Mouse (Mus musculus): Measurements from ENCODE around the gene Rbl2.

The Rbl2 gene

DNA sequence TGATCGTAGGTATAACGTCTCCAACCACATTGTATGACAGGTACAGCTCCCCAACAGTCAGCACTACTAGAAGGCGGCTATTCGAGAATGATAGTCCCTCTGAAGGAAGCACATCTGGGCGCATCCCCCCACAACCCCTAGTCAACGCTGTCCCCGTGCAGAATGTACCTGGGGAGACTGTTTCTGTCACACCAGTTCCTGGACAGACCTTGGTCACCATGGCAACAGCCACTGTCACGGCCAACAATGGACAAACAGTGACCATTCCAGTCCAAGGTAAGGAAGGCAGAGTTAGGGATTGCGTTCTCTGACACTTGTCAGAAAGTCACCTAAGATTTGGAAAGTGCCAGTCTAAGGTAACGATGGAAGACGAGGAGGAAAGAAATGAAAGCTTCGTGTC, 36.4 kb downstream of the Rbl2 start:
- DNase-seq (ENCODE audit: low spot score) = no peak

- no peak for DNase-seq (ENCODE audit: low spot score)
Observed at GRCm38 (mm10) chr8:91111868-91112477, 42.1 kb downstream of the Rbl2 start.

DNA sequence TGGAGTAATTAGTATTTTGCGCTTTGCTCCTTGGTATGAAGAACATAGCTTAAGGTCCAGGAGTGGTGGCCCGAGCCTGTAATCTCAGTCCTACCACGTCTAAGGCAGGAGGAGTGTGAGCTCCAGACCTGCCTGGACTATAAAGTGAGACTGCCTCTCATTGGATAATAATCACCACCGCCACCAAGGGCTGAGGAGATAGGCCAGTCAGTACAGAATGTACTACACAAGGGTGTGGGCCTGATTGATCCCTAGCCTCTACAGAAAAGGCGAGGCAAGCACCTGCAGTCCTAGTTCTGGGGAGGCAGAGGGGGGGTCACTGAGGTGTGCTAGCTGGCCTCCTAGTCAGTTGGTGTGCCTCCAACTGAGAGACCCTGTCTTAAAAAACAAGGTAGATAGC, 44.6 kb downstream of the Rbl2 start:
- no peak for DNase-seq (ENCODE audit: low spot score)

GRCm38 (mm10) chr8:91114910-91115309, 45.1 kb downstream of the Rbl2 start:
- DNase-seq (ENCODE audit: low spot score) = no peak

- no peak for DNase-seq (ENCODE audit: low spot score)
Observed at GRCm38 (mm10) chr8:91117537-91117936, 47.7 kb downstream of the Rbl2 start.

DNA sequence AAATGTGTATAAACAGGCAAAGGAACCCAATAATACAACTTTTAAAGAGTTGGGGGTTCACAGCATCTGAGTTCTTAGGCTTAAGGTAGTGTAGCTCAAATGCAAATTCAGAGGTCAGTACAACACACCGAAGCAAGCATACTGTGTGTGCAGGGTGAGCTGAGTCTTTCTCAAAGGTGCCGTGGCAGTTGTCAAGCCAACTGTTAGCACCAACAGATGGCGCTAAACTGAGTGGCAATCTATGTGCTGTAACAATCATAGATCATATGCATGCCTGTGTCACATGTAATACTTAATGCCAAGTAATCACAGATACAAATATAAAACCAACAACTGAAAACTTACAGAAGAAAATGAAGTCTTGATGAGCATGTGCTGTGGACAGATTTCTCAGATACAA, 48.3 kb downstream of the Rbl2 start:
- DNase-seq (ENCODE audit: low spot score) = no peak

GRCm38 (mm10) chr8:91124315-91124714, 54.5 kb downstream of the Rbl2 start:
- no peak for DNase-seq (ENCODE audit: low spot score)

DNA sequence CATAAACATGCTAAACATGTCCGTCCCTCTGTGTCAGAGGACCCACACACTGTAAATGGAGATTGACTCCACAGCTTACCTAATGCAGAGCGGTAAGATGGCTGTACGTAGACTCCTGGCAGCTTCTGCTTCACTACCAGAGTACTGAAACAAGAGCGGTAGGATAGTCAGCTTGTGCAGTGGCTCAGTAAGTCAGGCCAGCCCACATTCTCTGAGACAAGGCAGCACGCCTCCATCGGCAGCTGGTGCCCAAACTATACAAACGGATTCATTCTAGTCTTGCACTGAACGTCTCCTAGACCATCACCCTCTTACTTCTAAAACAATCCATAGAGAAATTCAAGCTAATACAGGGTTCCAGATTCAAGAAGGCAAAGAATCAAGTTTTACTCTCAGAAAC, 56.9 kb downstream of the Rbl2 start:
- DNase-seq (ENCODE audit: low spot score) = no peak

- DNase-seq (ENCODE audit: low spot score) = no peak
Observed at GRCm38 (mm10) chr8:91132731-91133130, 62.9 kb downstream of the Rbl2 start.

DNA sequence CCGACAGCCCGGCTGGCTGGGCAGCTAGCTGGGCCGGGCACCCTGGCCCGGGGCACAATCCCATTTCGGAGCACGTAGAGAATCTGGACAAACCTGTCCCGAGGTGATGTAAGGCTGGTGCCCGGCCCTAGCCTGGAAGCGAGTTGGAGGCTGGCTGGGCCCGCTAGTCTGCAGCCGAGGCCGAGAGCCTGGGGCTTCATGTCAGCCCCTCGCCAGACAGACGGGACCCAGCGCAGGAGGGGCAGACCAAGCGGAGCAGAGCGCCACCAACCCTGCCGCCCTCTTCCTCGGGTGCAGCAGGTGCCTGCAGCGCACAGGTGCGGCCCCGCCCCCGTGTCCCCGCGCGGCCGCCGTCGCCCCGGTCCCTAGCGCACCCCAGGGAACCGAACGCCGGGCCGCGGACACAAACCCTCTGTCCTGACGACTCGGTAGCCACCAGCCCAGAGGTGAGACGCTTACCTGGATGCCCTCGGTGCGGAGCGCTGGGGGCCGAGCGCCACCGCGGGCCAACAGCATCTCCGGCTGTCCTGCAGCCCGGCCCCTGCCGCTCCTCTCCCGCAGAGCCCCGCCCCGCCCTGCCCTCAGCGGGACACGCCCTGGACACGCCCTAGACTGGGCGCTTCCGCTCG, 63.7 kb downstream of the Rbl2 start:
- peak; percentile 56 for DNase-seq (ENCODE audit: low spot score)

DNA sequence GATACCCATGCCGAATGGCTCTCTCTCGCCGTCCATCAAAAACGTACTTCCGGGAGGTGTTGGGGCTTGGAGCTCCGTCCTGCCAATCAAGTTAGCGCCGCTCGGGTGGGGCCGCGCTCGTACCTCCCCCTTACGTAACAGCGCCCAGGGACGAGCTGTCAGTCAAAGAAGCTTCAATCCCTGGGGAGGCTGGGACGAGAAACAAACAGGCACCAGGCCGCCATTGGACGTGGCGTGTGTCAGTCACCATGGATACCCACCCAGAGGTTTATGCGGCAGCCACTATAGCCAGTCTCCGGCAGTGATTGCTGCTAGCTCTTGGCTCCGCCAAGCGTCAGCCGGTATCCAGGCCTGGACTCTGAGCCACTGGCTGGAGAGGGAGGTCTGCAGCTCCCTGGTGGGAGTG, 64.2 kb downstream of the Rbl2 start:
- DNase-seq (ENCODE audit: low spot score) = peak; percentile 100

DNA sequence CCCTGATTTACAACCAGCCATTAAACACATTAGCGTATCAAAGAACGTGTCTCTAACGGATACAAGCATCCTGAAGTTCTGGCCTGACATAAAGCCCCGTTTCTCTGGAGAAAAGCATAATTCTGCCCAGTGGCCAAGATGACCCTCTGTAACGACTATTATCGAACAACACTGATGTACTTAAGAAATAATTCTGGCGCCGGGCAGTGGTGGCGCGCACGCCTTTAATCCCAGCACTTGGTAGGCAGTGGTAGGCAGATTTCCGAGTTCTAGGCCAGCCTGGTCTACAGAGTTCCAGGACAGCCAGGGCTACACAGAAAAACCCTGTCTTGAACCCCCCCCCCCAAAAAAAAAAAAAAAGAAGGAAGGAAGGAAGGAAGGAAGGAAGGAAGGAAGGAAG, 64.8 kb downstream of the Rbl2 start:
- no peak for DNase-seq (ENCODE audit: low spot score)

DNA sequence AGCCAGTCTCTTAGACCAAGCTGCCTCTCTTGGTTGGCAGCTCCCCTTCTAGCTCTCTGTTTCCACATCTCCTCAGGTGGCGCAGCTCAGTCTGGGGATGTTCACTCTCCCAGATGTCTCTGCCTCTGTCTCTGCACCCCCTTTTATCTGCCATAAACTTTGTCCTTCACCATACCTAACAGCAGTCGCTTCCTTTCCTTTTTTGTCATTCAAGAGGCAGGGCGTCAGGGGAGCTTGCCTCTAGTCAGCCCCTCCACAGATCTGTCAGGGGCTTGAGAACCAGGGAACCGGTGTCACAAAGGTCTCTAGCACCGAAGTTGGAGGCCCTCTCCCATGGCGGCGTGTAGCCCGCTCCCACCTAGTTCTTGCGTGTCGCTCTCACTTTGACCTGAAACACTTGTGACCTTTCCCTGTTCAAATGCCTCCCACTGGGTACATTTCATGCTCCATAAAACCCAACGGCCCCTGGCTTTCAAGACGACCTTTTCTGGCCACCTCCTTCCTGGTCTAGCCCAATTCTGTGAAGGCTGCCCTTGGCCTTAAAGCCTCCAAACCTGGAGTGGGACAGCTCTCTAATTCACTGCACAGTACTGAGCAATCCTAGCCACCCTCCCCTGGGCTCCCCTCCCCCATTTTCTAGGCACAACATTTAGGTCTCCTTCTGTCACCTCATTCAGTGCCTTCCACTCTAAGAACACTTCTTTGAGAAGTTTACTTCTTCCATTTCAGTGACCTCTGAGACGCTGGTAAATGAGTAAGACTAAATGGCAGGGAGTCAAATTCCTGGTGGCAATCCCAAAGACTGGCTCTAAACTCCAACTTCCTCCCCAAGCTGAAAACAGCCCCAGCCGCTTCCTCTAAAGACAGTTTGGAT, 65.7 kb downstream of the Rbl2 start:
- no peak for DNase-seq (ENCODE audit: low spot score)

- no peak for DNase-seq (ENCODE audit: low spot score)
Observed at GRCm38 (mm10) chr8:91140828-91141227, 71.0 kb downstream of the Rbl2 start.

- DNase-seq (ENCODE audit: low spot score) = peak; percentile 75
Observed at GRCm38 (mm10) chr8:91147715-91148114, 77.9 kb downstream of the Rbl2 start.

DNA sequence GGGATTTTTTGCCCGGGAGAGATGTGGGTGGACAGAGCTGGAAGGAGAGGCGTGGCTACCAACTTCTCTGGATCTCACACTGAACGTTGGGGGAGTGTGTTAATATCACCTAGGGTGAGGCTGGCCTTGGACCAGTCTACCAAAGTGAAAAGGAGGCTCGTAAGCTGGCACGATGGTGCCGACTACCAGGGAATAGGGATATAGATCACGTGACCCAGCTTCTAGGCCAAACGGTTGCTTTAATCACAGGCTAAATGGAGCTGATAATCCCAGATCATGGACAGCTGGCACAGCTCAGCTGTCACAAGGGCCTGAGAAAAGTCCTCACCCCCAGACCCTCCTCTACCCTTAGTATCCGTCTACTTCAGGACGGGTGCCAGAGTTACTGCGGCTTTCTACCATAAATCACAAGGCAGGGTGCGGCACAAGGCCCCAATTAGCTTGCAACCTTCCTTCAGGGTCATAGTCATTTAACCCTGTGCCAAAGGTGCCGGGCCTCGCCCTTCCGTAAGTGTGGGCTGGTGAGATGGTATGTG, 78.9 kb downstream of the Rbl2 start:
- peak; percentile 67 for DNase-seq (ENCODE audit: low spot score)

DNA sequence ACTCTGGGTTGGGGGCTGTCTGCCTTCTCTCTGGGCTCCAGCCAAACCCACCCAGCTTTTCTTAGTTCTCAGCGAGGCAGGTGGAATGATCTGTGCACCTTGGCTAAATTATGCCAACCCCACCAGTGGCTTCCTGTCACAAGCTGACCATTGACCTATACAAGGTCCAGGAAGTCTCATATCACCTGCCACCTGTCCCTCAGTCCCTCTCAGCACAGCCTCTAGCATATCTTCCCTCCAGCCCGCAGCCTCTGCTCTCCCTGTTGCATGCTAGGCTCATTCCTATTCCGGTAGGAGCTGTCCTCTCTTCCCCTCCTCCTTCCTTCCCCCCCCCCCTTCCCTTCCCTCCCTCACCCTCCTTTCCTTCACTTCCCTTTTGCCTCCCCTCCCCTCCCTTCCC, 79.4 kb downstream of the Rbl2 start:
- no peak for DNase-seq (ENCODE audit: low spot score)

DNA sequence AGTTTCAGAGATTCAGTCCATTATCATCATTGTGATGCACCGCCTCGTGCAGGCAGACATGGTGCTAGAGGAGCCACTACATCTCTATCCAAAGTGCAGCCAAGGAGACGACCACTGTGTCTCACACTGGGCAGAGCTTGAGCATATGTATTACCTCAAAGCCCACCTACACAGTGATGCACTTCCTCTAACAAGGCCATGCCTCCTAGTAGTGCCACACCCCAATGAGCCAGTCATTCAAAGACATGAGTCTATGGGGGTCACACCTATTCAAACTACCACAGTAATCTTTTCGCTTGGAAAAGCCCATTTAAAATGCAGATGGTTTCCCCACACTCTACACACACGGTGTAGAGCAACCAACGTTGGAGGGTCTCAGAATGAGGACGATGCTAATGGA, 81.7 kb downstream of the Rbl2 start:
- no peak for DNase-seq (ENCODE audit: low spot score)

GRCm38 (mm10) chr8:91153831-91154230, 84.0 kb downstream of the Rbl2 start:
- no peak for DNase-seq (ENCODE audit: low spot score)

GRCm38 (mm10) chr8:91154564-91154963, 84.7 kb downstream of the Rbl2 start:
- no peak for DNase-seq (ENCODE audit: low spot score)

DNA sequence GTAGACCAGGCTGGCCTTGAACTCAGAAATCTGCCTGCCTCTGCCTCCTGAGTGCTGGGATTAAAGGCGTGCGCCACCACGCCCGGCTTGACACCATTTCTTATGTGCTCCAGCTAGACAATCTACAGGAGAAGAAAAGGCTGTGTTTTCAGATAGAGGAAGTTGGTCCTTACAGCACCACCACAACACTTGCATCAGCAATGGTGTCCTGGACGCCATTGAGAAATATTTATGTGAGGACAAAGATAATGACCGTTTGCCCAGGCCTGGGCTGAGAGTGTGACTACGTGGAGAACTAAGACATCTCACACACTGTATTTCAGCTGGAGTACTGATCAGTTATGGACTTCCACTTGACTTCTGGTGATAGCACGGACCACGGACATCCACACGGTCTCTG, 88.8 kb downstream of the Rbl2 start:
- no peak for DNase-seq (ENCODE audit: low spot score)

DNA sequence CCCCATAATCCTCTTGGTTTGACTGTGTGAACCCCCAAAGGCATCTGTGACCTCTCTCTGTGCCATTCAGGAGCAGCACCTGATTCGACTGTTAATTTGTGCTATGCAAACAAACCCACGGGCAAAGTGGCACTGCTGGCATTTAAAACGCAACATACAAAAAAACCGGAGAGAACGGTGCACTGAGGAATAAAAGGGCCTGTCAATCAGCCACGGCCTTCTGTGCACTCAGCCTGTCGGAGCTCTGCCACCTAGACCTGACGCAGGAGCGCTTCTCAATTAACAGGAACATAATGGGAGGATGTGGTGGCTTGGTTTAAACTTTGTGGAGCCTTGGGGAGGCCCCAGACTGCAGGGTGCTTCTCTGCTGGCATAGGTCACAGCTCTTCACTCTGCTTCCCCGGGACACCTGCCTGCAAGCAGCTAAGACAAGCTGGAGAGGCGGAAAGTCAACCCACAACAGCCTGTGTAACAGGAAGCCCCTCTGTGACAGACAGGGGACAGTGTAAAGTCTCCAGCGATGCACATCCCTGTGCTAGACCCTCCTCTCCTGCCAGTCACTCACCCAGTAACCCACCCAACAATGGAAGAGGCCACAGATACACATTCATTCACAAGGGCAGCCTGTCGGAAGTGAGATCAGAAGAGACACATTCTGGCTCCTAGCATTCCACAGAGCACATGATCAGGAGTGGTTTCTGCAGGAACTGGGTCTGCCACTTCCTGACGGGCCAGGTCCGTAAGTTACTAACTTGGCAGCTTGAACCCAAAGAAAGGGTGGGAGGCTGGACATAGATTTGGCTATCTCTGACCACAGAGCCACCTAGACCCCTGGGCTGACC, 90.3 kb downstream of the Rbl2 start:
- DNase-seq (ENCODE audit: low spot score) = no peak

All from MN1 (cell line).